Mouse (Mus musculus): ENCODE data around the gene Iqgap1.
"Not testable (repeated sequence)": the region's sequence is repeated elsewhere in the genome, so short reads cannot be mapped to it uniquely, and the experiment has no call there.

Gene Iqgap1

GRCm38 (mm10) chr7:80773834-80774614, 51.8 kb downstream of the Iqgap1 start:
- no peak for DNase-seq (ENCODE audit: low read depth, low spot score)

GRCm38 (mm10) chr7:80770466-80770865, 55.3 kb downstream of the Iqgap1 start:
- no peak for DNase-seq (ENCODE audit: low read depth, low spot score)

- no peak for DNase-seq (ENCODE audit: low read depth, low spot score)
These were observed 58.9 kb downstream of the Iqgap1 start for GRCm38 (mm10) chr7:80766861-80767312.

- DNase-seq (ENCODE audit: low read depth, low spot score), result no peak
These were observed 59.7 kb downstream of the Iqgap1 start for GRCm38 (mm10) chr7:80766072-80766471.

- no peak for DNase-seq (ENCODE audit: low read depth, low spot score)
These were observed 61.8 kb downstream of the Iqgap1 start for GRCm38 (mm10) chr7:80763864-80764437.

GRCm38 (mm10) chr7:80762297-80762696, 63.5 kb downstream of the Iqgap1 start:
- DNase-seq (ENCODE audit: low read depth, low spot score), result no peak

GRCm38 (mm10) chr7:80754086-80754485, 71.7 kb downstream of the Iqgap1 start:
- no peak for DNase-seq (ENCODE audit: low read depth, low spot score)

- DNase-seq (ENCODE audit: low read depth, low spot score), result no peak
These were observed 72.2 kb downstream of the Iqgap1 start for GRCm38 (mm10) chr7:80753613-80754012.

- no peak for DNase-seq (ENCODE audit: low read depth, low spot score)
These were observed 76.2 kb downstream of the Iqgap1 start for GRCm38 (mm10) chr7:80749624-80750023.

- not testable (repeated sequence) for DNase-seq (ENCODE audit: low read depth, low spot score)
These were observed 76.7 kb downstream of the Iqgap1 start for GRCm38 (mm10) chr7:80749109-80749508.

GRCm38 (mm10) chr7:80747371-80747770, 78.4 kb downstream of the Iqgap1 start:
- no peak for DNase-seq (ENCODE audit: low read depth, low spot score)

GRCm38 (mm10) chr7:80746166-80746761, 79.5 kb downstream of the Iqgap1 start:
- no peak for DNase-seq (ENCODE audit: low read depth, low spot score)

- DNase-seq (ENCODE audit: low read depth, low spot score), result no peak
These were observed 80.0 kb downstream of the Iqgap1 start for GRCm38 (mm10) chr7:80745746-80746145.

GRCm38 (mm10) chr7:80745250-80745649, 80.5 kb downstream of the Iqgap1 start:
- no peak for DNase-seq (ENCODE audit: low read depth, low spot score)

- DNase-seq (ENCODE audit: low read depth, low spot score), result no peak
These were observed 81.7 kb downstream of the Iqgap1 start for GRCm38 (mm10) chr7:80743920-80744630.

GRCm38 (mm10) chr7:80742671-80743070, 83.1 kb downstream of the Iqgap1 start:
- no peak for DNase-seq (ENCODE audit: low read depth, low spot score)

- DNase-seq (ENCODE audit: low read depth, low spot score), result peak; percentile 50
These were observed 84.8 kb downstream of the Iqgap1 start for GRCm38 (mm10) chr7:80740954-80741353.

- no peak for DNase-seq (ENCODE audit: low read depth, low spot score)
These were observed 89.6 kb downstream of the Iqgap1 start for GRCm38 (mm10) chr7:80736199-80736598.

GRCm38 (mm10) chr7:80732986-80733385, 92.8 kb downstream of the Iqgap1 start:
- no peak for DNase-seq (ENCODE audit: low read depth, low spot score)

GRCm38 (mm10) chr7:80729662-80730061, 96.1 kb downstream of the Iqgap1 start:
- peak; percentile 18 for DNase-seq (ENCODE audit: low read depth, low spot score)

GRCm38 (mm10) chr7:80721041-80721440, 104.7 kb downstream of the Iqgap1 start:
- DNase-seq (ENCODE audit: low read depth, low spot score), result no peak

- no peak for DNase-seq (ENCODE audit: low read depth, low spot score)
These were observed 106.2 kb downstream of the Iqgap1 start for GRCm38 (mm10) chr7:80719582-80719981.

All from brain, embryonic 18.5 days (tissue).